Mouse (Mus musculus): Measurements from ENCODE around the gene Gabpa. TPM values are rescaled to one million over a fixed set of nuclear protein-coding genes. Genes with fewer than 3 reads are reported as not detected.

Gabpa gene
- total RNA-seq (2021), result 10 to 100 TPM; 24.1 to 25.9 TPM

DNA sequence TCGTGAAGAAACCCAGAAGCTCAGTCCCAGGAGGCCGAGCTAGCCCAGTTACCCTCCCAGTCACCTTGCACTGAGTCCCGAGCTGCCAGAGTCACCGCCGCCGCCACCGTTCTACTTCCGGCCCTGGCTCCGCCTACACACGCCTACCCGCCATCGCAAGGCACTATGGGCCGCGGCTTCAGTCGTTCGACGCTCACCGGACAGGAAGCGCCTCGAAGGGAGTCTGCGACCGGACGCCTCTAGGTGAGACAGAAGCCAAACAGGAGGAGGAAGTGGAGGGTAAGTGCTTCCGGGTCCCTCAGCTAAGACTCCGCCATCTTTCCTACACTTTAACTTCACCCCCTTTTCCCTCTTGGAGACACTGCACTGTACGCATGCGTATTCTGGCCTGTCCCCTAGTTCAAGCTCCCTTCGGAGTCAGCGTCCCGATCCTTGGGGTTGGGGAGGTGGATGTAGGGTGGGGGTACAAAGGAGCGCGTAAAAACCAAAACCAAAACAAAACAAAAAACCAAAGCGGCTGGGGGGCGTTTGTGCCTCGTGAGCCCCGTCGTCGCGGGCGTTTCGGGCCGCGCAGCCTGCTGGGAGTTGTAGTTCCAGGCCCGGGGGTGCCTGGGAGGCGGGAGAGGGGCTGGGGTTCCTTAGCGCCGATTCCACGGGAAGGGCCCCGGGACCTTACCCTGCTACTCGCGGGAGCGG lies at the start of gene Gabpa:
Gabpa (plus strand) TSS at position 181 of the 696 bp plus-strand sequence.
- DNase-seq (ENCODE audit: extremely low spot score in 1 of 2, low spot score in 1 of 2), result peak; percentile 74 to 76

DNA sequence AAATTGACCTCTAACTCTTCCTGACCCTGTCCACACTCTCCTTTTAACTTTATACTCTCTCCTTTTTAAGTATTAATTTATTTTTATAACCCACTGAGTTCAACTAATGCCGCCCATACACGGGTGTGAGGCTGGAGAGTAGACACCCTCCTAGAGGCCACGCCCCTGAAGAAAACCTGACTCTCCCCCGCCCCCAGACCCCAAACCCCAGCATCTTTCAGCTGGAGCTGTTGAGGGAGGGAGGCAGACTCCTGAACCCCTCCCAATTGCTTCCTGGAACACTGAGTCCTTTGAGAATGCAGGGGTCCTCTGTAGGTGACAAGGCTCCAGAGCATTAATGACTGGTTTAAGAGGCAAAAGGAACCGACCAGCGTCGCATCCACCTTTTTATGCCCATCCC lies 49.8 kb upstream of the Gabpa start:
- DNase-seq (ENCODE audit: extremely low spot score in 1 of 2, low spot score in 1 of 2), result no peak

DNA sequence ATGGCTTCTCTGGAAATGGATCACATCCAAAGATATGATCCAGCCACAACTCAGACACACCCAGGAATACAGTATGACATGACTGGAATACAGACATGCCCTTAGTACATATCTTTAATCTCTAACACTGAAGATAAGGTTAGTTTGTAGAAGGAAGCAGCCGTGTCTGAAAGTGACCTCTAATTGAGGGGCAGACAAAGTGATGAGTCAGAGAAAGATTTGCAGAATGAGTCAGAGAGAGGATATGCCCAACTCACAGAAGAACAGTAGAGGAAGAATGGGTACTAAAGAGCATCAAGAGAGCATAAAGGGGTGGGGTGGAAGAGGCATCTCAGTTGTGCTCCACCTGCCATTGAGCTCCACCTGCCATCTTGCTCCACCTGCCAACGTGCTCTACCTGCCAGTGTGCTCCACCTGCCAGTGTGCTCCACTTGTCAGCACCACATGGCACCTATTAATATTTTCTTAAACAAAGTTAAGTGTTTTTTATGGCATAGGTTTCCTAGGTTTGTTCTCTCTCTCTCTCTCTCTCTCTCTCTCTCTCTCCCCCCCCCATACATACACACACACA lies 44.0 kb upstream of the Gabpa start:
- no peak for DNase-seq (ENCODE audit: extremely low spot score in 1 of 2, low spot score in 1 of 2)

DNA sequence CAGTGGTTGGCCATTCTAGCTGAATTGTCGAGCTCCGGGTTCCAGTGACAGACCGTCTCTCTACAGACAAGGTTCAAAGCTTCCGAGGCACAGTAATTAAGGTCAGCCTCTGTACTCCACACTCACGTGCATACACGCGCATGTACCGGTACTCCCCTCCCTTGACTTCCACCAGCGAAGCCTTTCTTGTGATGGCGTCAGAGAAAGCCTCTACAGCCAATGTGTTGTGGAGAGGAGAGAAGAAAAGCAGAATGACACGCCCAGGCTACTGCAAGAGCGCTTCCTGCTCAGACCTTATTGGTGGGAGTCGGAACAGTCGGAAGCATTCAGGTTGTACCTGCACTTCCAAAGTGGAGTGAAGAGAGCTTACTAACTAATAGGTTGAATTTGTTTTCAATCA lies 41.3 kb upstream of the Gabpa start:
- no peak for DNase-seq (ENCODE audit: extremely low spot score in 1 of 2, low spot score in 1 of 2)

DNA sequence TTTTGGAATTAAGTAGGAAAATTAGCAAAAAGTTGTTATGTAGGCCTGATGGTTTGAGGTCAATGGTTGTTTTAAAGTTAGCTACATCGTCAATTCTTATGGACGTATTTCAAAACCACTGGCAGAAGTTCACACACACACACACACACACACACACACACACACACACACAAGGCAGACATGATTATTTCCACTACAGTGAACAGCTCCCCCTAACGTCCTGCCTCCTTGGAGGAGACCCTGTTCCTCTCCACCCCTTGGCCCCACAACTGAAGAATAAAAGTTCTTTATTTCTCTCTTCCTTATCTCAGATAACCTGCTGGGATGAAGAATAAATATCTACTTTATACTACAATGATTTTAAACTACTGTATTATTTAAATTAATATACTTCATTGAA lies 39.4 kb upstream of the Gabpa start:
- DNase-seq (ENCODE audit: extremely low spot score in 1 of 2, low spot score in 1 of 2), result no peak

DNA sequence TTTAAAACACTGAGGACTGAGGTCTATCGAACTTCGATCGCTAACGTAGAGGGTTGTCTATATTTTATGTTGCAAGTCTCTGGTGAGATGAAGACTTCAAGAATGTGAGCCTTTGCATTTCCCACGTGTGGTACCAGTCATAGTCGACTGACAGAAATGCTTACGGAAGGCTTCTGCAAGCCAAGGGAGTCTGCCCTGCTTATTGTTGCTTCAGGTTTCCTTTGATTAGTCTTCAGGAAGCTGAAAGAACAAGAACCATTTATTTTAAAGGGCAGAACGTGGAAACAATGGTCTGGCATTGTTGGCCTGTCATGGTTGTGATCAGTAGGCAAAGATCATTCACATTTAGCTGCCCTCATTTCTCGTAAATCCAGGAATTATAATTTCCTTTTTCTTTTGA lies 38.0 kb upstream of the Gabpa start:
- no peak for DNase-seq (ENCODE audit: extremely low spot score in 1 of 2, low spot score in 1 of 2)

DNA sequence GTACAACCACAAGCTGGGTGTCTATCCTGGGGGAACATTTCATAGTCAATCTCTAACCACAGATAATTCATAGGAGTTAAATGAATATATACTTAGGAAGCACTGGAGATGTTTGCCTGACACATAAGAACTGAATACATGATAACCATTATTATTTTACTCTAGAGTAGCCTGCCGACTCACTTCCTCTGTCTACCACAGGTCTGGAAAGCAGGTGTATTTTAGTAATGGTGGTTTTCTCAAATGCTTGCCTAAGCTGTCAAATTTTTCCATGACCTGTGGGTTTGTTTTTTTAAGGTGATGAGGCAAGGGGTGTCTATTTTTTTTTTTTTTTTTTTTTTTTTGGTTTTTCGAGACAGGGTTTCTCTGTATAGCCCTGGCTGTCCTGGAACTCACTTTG lies 34.7 kb upstream of the Gabpa start:
- DNase-seq (ENCODE audit: extremely low spot score in 1 of 2, low spot score in 1 of 2), result no peak

DNA sequence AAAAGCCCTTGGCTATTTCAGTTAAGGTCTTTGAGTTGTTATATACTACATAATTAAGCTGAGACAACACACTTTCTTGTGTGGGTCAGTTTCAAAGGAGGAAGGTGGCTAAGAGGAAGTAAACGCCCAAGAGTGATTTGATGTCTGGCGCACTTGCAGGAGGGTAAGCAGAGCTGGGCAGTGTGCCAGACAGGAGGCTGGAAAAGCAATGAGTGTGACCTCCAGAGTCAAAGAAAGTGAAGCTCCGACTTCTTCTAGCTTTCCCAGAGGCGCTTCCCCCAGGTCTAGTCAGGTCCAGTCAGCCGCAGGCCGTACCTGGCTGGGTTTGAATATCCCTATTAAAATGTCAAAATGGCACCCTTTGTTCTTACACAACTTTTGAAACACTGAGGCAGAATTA lies 32.5 kb upstream of the Gabpa start:
- no peak for DNase-seq (ENCODE audit: extremely low spot score in 1 of 2, low spot score in 1 of 2)

DNA sequence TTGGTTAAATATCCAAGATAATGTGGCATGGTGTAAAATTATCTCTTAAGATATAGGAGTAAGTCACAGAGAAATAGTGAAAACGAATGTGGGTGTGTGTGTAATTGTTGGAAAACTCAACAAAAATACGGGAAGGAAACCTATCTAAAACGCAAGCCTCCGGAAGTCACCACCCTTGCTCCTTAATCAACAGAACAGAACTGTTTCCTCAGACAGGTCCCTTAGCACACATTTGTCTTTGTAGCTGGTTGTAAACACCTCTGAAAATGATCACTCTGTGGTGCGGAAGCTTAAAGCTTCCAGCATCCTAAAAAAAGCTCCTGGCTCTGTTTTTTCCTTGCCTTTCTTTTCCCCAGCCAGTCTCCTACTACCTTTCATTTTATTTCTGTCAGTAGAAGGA lies 29.9 kb upstream of the Gabpa start:
- no peak for DNase-seq (ENCODE audit: extremely low spot score in 1 of 2, low spot score in 1 of 2)

DNA sequence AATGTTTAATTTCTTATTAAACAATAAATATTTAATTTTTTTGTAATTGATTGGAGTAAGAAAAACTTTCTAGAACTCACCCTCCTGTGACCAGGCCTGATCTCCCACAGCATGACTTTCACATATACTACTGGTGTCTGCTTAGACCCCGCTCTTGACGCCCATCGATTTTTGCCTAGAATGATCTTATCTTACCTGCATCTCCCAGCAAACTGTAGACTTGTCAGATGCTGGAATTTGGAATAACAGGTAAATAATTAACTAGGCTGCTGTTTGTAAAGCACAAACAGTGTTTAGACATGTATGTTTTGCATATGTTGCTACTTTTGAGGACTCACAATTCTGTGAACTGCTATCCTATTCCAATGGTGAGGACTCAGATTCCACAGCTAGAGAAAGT lies 28.6 kb upstream of the Gabpa start:
- no peak for DNase-seq (ENCODE audit: extremely low spot score in 1 of 2, low spot score in 1 of 2)

DNA sequence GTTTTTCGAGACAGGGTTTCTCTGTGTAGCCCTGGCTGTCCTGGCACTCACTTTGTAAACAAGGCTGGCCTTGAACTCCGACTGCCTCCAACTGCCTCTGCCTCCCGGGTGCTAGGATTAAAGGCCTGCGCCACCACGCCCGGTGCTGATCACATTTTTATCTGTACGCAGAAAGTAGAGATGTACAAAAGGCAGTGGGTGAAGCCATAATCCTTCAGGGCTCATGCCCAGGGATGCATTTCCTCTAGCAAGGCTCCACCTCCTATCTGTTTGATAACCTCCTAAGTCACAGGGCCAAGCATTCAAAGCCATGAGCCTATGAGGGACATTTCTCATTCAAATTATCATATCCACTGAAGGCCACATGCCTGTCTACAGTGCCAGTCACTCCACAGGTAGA lies 26.9 kb upstream of the Gabpa start:
- no peak for DNase-seq (ENCODE audit: extremely low spot score in 1 of 2, low spot score in 1 of 2)

DNA sequence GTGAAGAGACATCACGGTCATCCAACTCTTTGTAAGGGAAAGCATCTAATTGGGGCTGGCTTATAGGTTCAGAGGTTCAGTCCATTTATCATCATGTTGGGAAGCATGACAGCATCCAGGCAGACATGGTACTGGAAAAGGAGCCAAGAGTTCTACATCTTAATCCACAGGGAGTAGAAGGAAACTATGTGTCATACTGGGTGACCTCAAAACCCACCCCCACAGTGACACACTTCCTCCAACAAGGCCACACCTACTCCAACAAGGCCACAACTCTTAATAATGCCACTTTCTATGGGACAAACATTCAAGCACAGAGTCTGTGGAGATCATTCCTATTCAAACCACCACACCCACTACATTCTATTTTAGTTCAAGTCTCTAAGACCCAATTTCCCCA lies 24.5 kb upstream of the Gabpa start:
- DNase-seq (ENCODE audit: extremely low spot score in 1 of 2, low spot score in 1 of 2), result no peak

DNA sequence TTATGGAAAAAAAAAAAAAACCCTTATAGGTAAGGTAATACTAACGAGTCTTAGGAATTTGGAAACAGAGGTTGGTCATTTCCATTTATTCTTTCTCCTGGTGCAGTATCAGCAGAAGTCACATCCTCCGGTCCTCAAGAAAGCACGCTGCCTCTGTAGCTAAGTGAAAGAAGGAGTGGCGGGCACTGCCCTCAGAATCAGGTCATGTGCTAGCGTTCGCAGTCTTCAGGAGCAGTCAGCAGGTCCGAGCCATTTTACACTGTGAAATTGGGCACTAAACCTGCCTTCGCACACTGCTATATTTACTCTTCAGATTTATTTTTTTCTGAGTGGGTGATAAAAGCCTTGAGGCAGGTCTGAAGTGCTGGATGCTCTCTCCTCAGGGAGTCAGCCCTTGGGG lies 20.9 kb upstream of the Gabpa start:
- no peak for DNase-seq (ENCODE audit: extremely low spot score in 1 of 2, low spot score in 1 of 2)

DNA sequence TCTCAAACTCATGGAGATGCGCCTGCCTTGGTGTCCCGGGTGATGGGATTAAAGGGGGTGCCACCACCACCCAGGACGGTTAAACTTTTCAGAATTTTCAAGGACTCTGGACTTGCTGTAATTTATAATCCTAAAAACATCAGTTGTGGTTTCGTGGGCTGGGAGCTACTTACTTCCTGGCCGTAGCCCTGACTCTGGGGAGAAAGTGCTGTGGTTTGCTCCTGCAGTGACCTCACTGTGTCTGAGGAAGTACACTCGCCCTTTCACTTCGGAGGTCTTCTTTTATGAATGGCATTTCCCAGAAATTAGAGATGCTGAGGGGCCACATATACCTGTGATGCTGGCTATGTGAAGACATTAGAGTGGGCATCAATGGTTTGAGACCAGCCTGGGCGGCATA lies 20.2 kb upstream of the Gabpa start:
- DNase-seq (ENCODE audit: extremely low spot score in 1 of 2, low spot score in 1 of 2), result no peak

DNA sequence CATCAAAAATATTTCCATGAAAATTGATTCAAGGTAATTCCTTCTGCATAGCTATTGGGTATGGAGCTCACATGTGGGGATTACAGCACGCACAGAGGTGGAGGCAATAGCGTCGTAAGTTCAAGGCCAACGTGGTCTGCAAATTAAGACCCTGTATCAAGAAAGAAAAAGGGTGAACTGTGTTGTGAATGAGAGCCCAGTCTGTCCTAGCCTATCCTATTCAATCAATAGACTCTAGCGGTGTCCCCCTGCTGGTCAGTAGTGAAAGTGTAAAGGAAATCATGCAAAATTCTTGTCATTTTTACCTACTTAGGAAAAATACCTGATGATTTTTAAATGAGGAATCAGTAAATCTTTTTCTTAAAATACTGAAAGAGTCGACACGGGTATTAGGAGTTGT lies 17.3 kb upstream of the Gabpa start:
- DNase-seq (ENCODE audit: extremely low spot score in 1 of 2, low spot score in 1 of 2), result peak in 1 of 2 experiments; percentile 33

DNA sequence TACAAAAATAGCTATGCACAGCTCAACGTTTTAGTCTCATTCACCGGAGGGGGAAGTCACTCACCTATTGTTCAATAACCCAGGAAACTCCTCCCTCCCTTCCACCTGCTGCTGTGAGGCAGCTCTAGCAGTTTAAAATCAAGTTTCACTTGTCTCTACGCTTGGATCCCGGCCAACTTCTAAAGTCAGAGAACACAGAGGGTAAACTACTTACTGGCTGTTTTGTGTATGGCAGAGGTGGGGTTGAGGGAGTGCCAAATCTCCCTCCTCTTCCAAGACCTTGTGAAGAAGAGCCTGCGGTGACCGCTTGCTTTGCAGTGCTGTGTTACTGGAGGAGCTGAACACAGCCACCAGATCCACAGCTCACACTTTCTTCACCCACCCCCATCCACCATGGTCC lies 9.7 kb upstream of the Gabpa start:
- DNase-seq (ENCODE audit: extremely low spot score in 1 of 2, low spot score in 1 of 2), result no peak

DNA sequence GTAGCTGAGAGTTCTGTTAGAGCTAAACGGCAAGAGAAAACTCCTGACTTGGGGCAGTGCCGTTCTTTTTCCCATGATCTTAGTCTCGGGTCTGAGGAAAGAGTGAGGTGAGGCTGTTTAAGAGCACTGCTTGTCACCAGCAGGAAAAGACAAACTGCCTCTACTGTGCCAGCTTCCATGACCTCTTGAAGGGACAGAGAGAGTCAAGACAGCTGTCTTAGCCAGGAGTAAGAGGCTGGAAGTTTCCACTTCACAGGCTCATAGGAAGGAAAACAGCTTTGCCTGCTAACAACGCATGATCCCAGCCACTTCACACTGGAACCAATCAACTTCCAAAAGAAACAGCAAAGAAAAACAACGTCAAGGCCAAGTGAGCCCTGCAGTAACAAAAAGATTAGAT lies 3.0 kb upstream of the Gabpa start:
- no peak for DNase-seq (ENCODE audit: extremely low spot score in 1 of 2, low spot score in 1 of 2)

DNA sequence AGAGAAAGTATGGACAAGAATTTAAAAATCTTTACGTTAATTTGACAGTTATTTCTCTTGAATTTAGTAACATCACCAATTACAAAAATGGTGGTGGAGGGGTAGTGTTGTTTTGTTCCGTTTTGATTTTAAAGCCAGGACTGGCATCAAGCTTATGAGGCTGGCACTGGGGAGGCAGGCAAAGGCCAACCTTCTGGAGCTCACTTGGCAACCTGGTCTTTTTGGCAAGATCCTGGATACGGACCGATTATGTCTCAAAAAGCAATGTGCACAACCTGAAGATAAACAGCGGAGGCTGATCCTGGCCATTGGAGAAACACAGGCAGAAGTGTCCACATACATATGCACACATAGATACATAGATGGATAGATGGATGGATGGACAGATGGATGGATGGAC lies 2.0 kb upstream of the Gabpa start:
- no peak for DNase-seq (ENCODE audit: extremely low spot score in 1 of 2, low spot score in 1 of 2)

DNA sequence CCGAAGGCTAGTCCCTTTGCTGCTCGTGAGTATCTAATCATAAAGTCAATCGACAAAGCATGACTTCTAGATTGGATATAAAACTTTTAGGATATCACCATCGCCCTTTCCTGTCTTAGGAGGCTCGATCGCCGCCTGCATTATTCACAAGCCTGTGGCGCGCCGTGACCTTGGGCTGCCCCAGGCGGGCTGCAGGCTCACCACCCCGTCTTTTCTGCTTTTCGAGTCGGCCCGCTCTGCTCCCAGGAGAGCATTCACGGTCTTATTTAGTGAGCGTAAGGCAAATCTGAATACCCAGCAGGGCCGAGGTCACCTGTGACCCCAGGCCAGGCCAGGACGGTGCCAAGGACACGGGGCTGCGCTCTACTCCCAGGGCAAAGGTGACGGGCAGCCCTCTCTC lies 381 bp upstream of the Gabpa start:
- DNase-seq (ENCODE audit: extremely low spot score in 1 of 2, low spot score in 1 of 2), result no peak

DNA sequence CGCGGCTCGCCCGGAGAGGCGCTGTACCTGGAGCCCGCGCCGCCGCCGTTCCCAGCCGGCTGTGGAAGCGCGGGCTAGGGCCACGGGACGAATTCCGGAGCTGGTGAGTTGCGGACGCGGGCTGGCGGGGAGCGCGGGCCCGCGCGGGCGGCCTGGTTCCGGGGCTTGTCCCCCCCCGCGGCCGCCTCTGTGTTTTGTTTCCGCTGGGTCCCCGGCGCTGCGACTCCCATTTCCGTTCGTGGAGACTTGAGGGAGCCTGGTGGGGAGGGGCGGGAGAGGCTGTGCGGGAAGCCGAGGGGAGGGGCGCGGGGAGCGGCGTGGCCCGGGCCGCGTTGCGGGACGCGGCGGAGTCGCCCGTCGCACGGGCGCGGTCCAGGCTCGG lies 707 bp downstream of the Gabpa start, which contains the start of gene Atp5j:
Atp5j (minus strand) TSS at position 185 of the 382 bp plus-strand sequence.
- peak; percentile 64 to 70 for DNase-seq (ENCODE audit: extremely low spot score in 1 of 2, low spot score in 1 of 2)

DNA sequence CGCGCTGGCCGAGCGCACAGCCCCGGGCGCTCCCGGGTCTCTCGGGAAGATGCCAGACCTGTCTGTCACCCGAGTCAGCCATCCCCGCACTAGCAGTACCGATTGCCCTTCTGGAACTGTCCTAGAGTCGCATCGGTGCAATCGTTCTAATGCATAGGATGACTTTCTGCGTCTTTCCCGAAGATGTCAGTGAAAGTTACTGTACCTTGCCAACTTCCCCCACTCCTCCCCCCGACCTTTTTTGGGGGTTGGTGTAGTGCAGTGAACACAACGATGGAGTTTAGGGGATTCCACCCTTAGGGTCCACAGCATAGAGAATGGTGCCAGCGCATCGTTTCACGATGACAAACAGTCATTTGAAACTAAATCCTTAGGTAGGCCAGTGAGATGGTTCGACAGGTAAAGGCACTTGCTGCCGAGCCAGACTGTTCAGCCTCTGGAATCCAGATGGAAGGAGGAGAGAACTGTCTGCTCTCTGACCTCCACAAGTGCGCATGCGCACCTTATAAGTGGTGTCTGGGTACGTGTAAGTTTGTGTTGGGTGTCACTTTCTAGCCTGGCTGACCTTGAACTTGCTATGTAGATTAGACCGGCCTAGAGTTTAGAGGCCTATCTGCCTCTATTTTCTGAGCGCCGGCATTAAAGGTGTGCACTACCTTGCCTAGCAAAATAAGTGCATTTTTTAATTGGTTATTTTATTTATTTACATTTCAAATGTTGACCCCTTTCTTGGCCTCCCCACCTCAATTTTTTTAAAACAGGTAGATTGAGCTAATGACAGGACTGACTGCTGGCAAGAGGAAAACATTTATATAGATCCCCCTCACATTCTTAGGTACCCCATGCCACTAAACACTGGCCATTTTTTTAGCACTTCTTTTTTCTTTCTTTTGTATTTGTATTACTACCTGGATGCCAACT lies 1.4 kb downstream of the Gabpa start:
- DNase-seq (ENCODE audit: extremely low spot score in 1 of 2, low spot score in 1 of 2), result peak in 1 of 2 experiments; percentile 16
